In genomic region chr13:77018851-77019250, GRCm38 (mm10) we compare ENCODE assay signal across 17 mouse cellular contexts.
"Had no signal": no experiment of that assay in that cellular context is flagged by ENCODE, and none has a peak within 500 bp of the region (broad histone marks: within the 10 kb centered on the region; RNA-seq: fewer than 3 reads in every experiment).

No protein-coding gene starts in this region.

- DNase-seq: gastrocnemius, postnatal 14 days; gastrocnemius, postnatal 36 days; heart, adult 11 months; heart, adult 2 months; heart, postnatal 14 days; heart, postnatal 36 days; kidney, adult 11 months; kidney, adult 2 months; kidney, adult 9 months; kidney, postnatal 14 days; kidney, postnatal 36 days; layer of hippocampus, adult 9-11 months; layer of hippocampus, postnatal 36 days; left cerebral cortex, postnatal 4 days had no signal

- ATAC-seq: hindbrain, postnatal 0 days; intestine, embryonic 16.5 days; liver, embryonic 12.5 days had no signal
